Mouse (Mus musculus) kidney, adult 11 months (tissue): ENCODE data around the gene Serpina1c.
"Not testable (repeated sequence)": the region's sequence is repeated elsewhere in the genome, so short reads cannot be mapped to it uniquely, and the experiment has no call there.

Experiments
- DNase-seq: peaks from one replicate; pipeline ENCODE4 v3.0.0; 2022

Serpina1c gene

DNA sequence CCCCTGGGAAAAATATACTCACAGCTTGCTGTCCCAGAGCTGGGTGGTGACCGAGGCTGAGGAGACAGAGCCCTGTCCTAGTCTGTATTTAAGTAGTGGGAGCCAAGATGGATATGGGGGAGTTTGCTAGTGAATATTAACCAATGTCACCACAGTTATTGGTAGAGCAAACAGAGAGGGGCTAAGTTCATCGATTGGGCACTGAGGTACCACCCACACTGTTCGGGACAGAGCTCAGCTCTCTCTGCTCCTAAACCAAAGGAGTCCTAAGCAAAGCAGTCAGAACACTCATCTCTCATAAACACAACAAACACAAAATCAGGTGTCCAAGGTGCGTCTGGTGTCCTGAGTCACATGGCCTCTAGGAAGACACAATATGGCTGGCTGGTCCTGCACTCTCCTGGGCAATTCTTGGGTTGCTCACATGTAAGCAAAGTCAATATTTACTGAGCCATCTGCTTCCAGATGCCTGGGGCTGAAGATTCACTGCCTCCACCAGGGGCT is at the start of gene Serpina1c:
TSS of gene Serpina1c (minus strand) at position 51 of the 504 bp plus-strand sequence.
- DNase-seq: not testable (repeated sequence)

DNA sequence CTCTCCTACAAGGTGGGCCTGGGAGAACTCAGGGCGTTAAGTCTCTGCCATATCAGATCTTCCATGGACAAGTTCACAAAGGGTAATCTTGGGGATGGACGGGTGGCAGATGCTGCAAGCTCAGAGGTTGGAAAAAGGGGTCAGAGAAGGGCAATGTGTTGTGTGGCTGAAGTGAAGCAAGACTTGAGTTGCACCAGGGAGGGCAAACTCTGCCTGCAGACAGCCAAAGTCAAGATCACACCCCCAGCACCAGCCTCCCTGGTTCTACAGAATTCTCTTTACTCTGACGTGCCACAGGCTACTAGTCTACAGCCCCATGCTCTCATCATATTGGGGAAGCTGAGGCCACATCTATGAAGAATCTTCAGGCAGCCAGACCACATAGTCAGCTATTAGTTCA is 48.3 kb upstream of the Serpina1c start:
- DNase-seq: not testable (repeated sequence)

DNA sequence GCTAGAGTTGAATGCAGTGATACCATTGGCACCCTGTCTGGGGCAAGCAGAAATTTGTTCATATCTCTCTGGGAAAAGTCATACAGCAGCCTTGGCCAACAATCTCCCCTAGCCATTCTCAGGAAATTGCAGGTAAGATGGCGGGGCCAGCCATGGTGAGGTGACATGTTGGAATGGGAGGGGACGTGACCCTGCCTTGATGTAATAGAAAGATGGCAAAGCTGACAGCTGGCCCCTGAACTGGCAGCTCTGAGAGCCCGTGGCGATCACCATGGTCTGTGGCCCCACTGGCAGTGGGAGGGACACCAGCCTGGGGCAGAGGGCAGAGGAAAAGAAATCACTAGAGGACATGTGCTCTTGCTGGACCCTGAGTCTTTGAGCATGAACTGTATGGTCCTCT is 41.6 kb upstream of the Serpina1c start:
- DNase-seq: no peak

DNA sequence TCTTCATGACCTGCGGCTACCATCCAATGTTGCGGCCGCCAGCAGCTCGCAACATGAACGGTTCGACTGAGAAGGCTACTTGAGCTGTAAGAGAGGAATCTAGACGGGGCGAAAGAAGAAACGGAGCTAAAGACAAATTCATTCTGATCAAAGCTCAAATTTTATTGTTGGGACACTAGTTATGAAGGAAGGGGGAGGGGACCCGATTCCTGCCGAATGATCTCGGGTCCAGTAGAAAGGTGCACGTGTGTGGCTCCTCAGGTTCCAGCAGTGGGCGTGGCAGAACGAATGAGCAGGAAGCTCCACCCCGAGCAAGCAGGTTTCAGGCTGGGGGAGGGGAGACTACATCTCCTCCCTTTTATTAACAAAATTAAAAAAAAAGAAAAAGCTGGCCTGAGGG is 4.5 kb upstream of the Serpina1c start:
- DNase-seq: peak; percentile 67

DNA sequence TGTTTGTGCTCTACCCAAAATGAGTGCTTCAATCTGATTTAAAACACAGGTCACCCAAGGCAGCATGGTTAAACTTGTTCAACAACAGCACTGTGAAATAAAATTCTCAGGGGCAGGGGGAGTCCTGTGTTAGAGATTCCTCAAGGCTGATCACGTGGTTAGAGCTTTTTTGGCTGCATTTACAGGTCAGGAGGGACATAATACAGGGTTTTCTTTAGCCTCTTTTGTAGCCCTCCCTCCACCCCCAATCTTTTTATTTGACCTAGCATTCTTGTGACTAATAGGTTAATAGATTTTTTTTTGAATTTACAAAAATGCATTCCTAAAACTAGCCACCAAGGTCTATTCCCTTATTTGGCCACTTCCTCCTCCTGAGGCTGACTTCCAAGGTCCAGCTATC is 3.1 kb upstream of the Serpina1c start:
- DNase-seq: not testable (repeated sequence)

DNA sequence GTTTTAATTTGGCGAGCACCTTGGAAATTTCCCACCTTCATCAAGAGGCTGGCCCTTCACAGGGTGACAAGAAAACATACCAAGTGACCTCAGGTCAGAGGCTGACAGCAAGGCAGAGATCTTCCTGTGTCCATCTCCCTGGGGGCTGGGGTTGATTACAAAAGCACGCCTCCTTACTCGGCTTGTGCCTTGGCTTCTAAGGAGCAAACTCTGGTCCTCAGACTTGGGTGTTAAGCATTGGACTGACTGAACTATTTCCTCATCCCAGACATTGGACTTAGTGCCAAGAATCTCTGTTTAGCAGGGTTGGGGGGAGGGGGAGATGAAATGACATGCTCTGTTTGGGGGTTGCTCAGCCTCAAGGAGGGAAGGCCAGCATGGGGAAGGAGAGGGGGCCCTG is 2.8 kb downstream of the Serpina1c start:
- peak; percentile 17 for DNase-seq

DNA sequence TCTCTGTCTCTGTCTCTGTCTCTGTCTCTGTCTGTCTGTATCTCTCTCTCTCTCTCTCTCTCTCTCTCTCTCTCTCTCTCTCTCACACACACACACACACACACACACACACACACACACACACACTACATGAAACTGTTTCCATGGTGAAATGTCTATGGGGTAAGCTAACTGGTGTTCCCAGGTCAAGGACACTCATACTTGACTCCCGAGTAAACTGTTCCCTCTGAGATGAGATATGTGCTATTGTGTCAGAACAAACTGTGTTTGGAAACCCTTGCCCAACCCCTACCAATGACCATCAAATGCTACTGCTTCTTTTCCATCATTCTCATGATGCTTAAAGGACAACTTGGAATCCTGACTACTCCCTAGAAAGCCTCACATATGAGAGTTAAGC is 37.8 kb downstream of the Serpina1c start:
- not testable (repeated sequence) for DNase-seq

DNA sequence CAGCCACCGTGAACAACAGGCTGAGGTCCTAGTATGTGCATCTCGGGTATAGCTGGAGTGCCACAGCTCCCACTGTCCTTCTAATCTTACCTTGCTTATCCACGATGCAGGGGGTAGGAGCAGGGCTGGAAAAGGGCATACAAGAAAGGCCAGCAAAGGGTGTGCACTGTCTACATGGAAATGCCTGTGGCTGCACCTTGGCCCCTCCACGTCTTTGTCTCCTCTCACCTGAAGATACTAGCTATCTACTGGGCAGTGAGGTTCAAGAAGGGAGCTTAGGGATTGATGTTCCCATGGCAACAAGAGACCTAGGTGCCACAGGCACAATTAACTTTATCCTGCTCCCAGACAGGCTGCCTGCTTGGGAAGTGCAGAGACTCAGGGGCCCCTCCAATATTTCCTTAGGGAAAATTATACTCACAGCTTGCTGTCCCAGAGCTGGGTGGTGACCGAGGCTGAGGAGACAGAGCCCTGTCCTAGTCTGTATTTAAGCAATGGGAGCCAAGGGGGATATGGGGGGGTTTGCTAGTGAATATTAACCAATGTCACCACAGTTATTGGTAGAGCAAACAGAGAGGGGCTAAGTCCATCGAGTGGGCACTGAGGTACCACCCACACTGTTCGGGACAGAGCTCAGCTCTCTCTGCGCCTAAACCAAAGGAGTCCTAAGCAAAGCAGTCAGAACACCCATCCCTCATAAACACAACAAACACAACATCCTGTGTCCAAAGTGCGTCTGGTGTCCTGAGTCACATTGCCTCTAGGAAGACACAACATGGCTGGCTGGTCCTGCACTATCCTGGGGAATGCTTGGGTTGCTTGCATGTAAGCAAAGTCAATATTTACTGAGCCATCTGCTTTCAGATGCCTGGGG is 41.3 kb downstream of the Serpina1c start, which contains the start of gene Serpina1a:
TSS of gene Serpina1a (minus strand) at position 462 of the 874 bp plus-strand sequence.
- DNase-seq: not testable (repeated sequence)

DNA sequence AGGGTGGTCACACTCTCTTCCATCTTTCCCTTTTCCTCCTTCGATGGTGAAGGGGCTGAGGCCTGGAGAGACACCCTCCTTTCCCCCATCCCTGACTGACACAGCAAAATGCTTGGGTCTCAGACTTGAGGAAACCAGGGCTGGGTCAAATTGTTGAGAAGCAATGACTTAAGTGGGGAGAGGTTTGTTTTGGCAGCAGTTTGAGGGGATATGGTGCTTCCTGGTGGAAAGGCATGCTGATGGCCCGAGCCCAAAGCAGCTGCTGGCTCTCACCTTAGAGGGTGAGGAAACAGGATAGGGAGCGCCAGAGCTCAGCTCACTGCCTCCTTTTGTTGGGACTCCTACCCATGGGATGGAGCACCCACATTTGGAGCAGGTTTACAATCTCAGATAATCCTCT is 43.7 kb downstream of the Serpina1c start:
- no peak for DNase-seq

DNA sequence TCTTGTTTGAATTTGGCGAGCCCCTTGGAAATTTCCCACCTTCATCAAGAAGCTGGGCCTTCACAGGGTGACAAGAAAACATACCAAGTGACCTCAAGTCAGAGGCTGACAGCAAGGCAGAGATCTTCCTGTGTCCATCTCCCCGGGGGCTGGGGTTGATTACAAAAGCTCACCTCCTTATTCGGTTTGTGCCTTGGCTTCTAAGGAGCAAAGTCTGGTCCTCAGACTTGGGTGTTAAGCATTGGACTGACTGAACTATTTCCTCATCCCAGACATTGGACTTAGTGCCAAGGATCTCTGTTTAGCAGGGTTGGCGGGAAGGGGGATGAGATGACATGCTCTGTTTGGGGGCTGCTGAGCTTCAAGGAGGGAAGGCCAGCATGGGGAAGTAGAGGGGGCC is 44.1 kb downstream of the Serpina1c start:
- peak; percentile 11 for DNase-seq

DNA sequence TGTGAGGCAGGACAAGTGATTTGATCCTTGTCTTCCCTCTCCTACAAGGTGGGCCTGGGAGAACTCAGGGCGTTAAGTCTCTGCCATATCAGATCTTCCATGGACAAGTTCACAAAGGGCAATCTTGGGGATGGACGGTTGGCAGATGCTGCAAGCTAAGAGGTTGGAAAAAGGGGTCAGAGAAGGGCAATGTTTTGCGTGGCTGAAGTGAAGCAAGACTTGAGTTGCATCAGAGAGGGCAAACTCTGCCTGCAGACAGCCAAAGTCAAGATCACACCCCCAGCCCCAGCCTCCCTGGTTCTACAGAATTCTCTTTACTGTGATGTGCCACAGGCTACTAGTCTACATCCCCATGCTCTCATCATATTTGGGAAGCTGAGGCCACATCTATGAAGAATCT is 45.1 kb downstream of the Serpina1c start:
- not testable (repeated sequence) for DNase-seq

DNA sequence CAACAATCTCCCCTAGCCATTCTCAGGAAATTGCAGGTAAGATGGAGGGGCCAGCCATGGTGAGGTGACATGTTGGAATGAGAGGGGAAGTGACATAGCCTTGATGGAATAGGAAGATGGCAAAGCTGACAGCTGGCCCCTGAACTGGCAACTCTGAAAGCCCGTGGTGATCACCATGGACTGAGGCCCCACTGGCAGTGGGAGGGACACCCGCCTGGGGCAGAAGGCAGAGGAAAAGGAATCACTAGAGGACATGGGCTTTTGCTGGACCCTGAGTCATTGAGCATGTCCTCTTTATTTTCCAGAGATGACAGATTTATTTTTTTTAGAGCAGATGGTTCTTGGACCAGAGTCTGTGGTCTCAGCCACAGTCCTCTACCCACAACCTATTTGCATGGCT is 51.7 kb downstream of the Serpina1c start:
- DNase-seq: not testable (repeated sequence)
